Mouse (Mus musculus) retina, embryonic 14.5 days (tissue): ENCODE data around the gene Focad.

Experiments
- DNase-seq: peaks from one replicate; pipeline ENCODE4 v3.0.0-alpha.2; 2015; ENCODE audit warnings: low spot score

Gene Focad

DNA sequence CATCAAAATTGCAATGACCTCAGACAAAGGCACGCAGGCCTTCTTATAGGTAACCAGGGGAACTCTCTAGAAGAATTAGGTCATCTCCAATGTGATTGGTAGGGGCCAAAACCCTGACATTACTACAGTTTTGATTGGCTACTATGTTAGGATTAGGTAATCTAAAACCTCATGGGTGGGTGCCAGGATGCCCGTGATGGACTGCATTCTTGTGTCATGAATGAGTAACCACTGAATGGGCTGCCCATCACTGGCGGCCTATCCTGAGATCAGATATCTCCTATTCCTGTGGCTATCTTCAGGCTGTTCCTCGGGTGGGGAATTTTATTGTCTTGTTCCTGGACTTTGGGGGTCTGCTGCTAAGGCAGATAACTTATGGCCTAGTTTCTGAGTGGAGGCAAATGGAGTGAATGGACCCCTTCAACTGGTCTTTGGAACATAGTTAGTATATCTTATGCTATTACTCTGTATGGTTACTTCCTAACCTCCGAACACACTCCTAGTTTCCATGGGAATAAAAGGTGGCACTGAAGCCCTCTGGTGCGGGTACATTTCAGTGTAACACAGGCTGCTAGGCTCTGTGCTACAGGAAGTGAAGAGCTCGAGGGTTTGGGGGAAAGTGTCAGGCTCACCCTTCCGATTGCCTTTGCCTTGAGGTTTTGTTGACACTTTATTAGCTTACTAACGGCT is 306.0 kb downstream of the Focad start:
- no peak for DNase-seq

DNA sequence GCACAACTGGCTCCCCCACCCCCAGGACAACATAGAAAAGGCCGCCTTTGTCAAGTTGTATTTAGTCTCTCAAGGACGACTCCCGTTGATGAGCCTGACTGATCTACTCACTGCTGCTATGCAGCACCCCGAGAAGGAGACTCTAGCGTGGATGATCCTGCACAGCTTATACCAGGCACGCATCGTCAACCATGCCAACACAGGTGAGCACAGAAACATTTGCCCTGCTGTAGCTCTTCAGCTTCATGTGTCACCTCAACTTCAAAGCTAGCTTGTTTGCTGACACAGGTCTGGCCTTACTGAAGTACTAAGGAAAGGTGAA is 306.5 kb downstream of the Focad start:
- DNase-seq = no peak

DNA sequence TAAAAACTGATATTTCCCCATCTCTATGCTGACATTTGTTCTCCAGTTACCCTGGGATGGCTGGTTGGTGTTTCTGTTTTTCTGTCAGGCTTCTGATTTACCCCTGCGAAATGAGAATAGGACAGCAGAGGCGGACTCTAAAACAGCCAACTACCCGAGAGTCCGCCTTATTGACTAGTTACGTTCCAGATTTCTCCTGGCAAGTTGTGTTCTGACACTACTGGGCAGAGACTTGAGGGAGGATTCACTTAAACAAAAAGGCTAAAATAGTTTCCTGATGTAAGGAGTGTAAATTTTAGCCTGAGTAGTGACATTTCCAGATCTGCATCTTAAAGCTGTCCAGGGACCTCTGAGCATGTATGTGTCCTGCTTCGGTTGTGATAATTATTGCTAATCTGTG is 308.5 kb downstream of the Focad start:
- no peak for DNase-seq

DNA sequence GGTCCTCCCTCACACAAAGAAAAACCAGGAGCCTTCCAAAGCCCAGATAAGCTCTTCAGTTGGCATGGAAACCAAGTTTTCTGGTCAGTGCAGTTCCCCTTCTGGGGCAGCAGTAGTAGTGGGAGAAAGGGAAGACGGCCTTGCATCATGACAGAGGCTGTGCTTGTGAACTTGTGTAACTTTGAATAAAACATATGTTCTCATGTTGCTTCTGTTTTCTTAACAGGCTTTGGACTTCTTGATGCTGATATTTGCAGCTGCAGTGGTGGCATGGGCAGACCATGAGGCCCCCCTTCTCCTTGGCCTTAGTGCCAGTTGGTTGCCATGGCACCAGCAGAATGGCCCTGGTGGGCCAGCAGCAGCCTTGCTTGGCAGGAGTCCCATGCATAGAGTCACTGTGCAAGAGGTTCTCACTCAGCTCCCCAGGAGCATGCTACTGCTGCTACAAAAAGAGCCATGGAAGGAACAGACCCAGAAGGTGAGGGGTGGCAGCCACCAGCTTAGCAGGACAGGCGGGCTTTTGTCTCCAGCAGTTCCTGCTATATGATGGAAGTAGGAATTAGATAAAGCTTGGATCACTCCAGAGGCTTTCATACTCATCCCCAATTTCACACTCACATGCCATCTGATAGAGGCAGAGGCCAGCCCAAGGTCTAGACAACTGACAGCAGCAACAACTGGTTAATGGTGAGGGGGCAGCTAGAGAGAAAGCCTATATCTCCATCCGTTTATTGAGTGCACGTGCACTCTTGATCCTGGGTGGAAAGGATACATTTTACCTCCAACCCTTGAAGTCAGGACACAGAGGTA is 312.7 kb downstream of the Focad start:
- DNase-seq = peak; percentile 12

DNA sequence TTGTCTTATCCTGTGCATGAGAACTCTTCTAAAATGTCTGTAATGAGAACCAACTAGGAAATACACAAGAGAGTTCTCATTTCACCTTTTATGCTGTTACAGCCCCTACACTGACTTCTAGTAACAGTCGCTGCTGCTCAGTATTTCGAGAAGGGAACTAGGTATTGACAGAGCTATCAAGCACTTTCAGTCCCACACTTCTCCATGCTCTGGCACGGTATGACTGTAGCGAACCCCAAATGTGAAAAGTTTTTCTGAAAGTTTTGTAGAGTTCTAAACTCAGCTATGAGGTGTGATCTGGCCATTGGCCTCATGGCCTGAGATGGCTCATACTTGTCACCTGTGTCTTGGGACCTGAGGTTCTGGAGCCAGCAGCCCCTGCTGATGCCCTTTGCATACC is 314.9 kb downstream of the Focad start:
- no peak for DNase-seq

DNA sequence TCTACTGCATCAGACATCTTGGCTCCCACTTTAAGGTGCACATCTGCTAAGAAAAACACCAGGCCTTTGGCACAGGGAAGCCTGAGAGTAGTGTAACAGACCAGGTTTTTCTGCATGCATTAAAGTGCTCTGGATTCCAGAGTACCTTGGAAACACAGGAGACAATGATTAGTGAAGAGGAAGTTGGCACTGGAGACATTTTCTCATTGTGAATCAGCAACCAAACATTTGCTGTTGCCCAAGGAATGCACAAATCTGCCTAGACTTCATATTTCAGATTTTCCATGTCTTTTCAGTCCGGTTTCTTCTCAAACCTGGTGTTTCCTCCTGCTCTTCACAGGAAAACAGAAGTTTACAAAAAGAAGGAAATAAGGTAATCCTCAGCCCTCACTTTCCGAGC is 317.9 kb downstream of the Focad start:
- no peak for DNase-seq

DNA sequence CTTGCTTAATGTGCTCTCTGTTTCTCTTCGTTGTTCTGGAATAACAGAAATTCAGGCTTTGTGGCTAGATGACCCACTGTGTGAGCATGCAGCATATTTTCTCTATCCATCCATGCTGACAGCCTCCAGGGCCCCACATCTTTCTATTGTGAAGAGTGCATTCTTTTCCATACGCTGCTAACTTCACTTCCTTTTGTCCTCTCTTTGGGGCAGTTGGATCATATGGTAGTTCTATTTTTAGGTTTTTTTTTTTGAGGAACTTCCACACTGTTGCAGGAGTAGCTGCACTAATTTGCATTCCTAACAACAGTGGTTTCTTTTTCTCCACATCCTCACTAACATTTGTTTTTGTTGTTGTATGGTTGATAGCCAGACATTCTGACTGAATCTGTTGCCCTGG is 320.6 kb downstream of the Focad start:
- DNase-seq = peak; percentile 20

DNA sequence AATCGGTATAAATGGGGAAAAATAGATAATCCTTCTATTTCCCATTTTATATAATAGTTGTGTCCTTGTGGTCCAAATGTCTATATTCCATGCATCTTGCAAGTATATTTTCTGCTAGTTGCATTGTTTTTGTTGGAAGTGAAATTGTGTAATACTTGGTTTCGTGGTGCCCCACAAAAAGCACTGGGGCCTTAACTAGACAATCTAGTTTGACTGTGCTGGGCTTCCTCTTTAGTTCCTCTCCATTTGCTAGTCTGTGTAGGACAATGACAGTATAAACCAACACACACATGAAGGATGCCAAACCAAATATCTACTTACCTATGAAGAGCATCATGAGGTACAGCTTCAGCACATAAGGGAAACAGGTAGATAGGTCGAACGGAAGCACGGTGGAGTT is 324.9 kb downstream of the Focad start:
- no peak for DNase-seq

DNA sequence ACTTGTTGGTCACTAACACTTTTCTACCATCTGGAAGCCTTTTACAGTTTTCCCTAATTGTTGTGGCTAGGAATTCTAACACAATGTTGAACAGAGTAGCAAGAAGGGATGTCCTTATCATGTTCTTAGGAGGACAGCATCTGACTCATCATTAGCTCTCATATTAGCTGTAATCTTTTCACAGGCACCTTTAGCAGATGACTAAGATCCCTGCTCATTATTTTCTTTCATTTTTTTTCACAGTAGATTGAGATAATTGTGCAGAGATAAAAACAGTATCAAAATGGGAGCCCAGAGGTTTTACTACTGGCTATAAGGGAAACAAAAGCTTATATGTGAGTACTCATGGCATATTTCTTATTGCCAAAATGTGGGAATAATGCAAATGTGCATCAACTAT is 330.1 kb downstream of the Focad start:
- DNase-seq = no peak

DNA sequence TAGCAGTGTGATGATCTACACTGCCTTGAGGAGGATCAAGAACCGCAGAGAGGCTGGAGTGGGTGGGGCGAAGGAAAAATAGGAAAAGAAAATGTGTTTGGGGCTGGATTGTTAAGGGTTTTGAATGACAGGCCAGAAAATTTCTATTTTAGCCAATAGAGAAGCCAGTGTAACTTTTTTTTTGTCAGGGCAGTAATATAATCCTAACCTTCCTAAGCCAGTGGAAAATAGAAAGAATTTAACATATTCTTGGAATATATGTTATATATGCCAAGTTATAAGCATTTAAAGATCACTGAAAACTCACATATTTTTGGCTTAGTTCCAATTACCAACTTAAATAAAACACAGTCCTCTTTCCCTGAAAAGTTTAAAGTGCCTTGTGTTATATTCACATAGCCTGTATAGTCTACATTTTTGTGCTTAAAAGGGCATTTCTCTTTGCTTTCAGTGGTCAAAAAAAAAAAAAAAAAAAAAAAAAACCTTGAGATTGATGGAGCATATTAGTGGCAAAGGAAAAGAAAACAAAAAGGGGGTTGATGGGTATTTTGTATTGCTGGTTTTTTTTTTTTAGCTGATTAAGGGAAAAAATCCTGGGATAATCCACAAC is 333.3 kb downstream of the Focad start:
- no peak for DNase-seq

DNA sequence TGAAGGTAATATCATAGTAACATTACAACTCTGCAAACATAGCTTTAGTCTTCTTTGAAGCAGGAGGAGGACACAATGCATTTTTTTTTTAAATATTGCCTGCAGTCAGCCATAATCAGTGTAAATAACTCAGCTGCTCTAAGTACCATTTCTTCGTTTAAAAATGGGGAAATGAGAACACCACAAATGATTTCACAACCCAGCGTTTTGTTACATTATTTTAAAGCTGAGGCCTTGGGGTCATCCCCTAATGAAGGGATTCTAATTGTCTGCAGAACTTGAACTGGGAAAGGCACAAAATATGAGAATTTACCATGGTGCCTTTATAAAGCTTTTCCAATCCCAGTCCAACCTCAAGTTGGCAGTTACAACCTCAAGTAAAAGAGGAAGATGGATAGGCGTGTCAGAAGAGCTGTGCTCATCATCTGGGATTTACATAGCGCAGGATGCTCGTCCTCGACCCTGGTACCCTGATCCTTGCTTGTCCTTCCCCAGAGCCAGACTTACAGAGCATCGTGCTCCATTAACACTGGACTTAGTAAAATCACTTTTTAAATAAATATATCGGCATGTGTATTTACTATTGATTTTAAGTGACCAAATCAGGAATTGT is 338.1 kb downstream of the Focad start:
- no peak for DNase-seq

DNA sequence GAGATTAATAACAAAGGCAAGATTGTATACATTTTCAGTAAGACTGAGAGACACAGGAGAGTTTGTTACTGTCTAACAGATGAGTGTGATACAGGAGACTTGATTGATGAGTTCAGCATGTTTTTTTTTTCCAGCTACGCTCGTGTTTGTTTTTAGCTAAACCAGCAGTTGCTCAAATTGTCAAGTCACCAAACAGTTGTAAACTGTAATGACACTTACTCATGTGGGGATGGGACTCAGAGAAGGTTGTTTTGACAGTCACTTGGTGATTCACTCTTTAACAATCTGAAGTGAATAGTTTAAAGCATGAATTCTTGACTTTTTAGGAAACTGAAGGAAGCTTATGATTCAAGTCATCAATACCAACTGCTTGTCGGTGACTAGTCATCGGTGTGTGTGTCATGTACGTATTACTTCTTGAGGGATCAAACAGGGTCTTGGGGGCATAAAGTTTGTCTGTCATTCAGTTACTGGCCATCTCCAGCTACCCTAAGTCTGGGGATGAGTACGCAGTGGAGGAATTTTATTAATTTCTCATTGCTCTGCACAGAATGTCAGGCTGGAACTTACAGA is 342.2 kb downstream of the Focad start:
- DNase-seq = no peak

DNA sequence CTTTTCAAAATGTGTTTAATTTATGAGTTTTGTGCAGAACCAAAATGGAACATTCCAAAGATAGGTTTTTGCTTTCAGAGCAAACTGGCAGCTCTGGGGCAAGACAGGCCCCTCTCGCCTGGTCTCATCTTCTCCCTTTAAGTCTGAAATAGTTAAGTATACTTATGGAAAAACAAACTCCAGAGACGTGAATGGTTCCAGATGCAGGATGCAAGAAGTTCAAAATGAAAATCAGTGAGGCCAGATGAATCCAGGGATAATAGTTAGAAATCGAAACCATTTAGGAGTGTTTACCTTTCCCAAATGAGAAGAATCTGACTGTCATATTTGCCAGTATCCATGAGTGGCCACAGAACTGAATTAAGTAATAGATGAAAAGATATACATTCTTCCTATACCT is 342.7 kb downstream of the Focad start:
- DNase-seq = no peak

DNA sequence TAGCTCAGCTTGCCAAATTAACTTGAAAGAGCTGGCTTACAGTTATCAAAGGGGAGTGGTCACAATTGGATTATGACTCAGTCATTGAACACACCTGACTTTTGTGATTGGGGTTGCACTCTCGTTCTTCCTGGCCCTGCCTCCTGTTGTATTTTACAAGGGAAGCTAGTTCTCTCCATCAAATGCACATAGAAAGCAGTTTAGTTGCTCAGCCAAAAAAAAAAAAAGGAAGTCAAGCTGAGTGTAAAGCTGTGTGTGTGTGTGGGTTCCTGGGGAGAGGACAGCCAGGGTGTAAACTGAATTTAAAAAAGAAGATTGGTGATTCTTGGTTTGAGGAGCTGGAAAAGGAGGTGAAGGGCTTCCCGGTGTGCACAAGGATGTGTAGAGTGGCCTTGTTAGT is 343.5 kb downstream of the Focad start:
- no peak for DNase-seq

DNA sequence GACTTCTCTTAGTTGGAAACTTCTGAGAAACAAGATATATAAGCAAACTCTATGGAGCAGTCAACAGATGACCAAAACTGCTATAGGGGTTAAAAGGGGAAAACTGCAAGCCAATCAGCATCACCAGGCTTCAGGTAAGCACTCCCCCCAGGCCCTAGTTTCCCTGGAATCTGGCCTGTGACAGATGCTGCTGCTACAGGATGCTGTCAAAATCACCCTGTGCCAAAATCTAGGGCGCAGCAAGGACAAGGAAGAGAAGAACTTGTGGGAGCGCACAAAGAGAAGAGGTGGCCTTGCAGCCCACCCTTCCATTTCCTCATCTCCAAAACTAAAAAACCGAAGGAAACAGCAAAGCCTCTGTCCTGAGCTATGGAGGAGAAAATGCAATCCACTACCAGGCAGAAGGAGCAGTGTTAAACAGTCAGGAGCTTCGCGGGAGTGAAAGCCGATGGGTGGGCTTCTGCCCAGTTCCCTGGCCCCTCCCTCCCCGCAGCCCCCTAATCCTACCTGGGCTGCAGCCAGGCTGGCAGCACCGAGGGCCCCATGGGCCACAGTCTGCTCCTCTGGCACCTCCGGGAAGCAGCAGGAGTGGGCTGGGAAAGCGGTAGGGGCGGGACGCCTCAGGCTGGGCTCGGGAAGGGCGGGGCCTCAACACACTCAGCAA is 344.0 kb downstream of the Focad start, which contains the start of gene Hacd4:
TSS of gene Hacd4 (minus strand) at position 603 of the 664 bp plus-strand sequence.
- peak; percentile 48 for DNase-seq

DNA sequence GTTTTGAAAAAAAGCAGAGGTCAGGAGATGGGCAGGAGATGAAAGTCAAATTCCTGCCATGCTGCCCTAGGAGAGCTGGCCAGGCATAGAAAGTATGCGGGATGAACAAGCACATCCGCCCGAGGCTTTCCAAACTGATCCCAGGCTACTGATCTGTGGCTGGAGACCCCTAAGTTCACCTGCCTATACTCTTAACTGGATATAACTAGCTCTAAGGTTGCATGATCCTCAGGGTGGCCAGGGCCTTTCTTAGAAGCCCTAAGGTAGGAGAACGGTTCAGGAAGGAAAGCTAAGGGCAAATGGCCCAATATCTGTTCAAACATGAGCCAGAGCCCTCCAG is 344.5 kb downstream of the Focad start:
- no peak for DNase-seq

DNA sequence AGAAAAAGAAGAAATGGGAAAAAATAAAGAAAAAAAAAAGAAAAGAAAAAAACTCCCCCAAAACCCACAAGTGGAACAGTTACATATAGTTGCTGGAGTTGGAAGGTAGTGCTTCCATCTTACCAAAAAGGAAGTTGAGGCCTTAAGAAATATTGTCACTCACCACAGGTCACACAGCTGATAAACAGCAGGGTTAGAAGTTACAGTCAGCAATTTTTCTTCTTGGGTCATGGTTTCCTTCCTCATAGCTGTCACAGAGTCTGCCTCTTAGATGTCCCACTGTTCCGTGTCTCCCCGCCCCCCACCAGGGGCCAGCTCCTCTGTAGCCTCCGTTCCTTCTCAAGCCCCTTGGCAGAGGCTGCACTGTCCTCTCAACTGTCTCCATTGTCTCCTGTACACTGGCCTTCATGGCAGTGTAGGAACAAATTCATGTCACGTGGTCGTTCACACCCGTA is 345.3 kb downstream of the Focad start:
- DNase-seq = no peak

DNA sequence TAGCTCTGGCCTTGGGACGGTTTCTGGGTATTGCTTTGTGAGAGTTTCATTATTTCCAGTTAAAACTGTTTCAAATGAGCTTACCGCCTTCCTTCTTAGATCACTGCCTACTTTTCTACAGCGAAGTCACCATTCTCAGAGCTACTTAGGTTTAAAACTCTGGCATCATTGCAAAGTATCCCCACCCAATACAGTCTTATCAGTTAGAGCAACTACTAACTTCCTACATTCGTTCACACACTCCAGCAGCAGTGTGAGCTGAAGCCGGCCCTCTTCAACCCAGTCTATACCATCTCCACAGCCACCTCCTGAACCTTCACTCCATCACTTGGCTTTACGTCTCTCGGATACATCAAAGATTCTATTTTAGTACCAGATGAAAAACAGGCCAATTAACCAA is 346.4 kb downstream of the Focad start:
- no peak for DNase-seq

DNA sequence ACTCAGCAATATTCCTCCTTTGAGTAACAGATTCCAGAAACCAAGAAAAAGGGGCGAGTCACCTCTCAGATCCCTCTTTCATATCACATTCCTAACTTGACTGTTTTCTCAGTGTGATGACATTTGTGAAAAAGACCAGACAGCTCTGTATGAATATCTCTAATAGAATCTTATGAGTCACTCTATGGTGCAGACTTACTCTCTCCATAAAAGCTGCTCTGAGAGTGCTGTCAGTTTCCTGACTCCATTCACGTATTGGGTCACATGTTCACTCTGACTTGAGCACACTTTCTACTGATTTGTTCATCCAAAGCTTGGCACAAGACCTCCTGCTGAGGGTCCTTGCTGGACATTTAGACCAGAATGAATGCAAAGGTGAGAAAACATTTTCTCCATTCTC is 354.5 kb downstream of the Focad start:
- no peak for DNase-seq

DNA sequence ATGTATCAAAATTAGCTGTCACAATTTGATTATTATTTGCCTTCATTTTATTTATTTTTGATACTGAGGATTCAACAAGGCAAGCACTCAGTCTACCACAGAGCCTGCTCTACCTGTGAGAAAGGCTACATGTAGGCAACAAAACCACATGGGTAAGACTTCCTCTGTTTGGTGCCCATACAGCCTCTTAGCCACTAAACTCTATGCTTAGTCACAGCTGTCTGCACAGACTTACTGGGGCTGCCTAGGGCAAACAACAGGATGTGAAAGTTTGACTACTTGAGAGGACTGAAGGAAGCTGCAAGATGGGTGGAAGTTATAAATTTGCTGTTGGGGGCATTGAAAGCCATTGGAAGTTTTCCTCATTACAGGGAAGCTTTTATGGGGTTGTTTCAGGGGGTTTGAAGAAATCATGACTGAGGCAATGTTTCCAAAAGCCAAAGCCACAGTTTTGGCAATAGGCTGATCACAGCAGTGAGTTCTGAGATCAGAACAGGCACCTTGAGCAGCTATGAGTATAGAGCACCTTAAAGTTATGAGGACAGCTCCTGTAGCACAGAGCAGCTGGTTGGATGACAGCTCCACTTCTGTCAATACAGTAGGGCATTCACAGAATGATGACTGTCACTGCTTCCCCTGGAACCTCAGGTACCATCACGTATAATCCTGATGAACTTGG is 355.8 kb downstream of the Focad start:
- DNase-seq = no peak

DNA sequence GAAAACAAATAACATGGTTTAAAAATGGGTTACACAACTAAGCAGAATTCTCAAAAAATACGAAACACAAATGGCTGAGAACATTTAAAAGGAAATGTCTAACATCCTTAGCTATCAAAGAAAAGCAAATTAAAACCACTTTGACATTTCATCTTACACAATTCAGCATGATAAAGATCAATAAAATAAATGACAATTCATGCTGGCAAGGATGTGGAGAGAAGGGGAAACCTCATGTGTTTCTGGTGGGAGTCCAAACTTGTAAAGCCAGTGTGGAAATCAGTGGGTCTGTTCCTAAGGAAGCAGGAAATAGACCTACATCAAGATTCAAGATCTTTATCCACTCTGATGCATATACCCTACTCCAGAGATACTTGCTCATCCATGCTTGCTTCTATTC is 363.7 kb downstream of the Focad start:
- no peak for DNase-seq

DNA sequence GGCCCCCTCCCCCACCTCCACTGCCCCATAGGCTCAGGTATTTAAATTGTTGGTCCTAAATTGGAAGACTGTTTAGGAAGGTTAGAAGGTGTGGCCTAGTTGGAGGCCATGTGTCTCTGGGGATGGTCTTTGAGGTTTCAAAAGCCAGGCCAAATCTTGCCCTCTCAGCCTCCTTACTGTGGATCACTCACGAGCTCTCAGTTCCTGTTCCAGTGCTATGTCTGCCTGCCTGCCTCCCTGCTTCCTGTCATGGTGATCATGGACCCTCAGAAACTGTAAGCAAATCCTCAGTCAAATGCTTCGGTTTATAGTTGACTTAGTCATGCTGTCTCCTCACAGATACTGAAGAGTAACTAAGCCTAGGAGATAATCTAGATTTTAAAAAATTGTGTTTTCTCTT is 364.2 kb downstream of the Focad start:
- no peak for DNase-seq
